Mouse (Mus musculus) heart, embryonic 11.5 days (tissue): ENCODE results near the gene Tbc1d32. TPM values are rescaled to one million over a fixed set of nuclear protein-coding genes. Genes with fewer than 3 reads are reported as not detected.

Source experiments
- ATAC-seq: fragments of 200-750 bp; cut with Nextera tagmentation; replicated peaks from 2 replicates; pipeline ENCODE4 v1.8.0; 2017; ENCODE audit warnings: moderate library complexity; ENCODE audit not compliant: insufficient number of reproducible peaks, low FRiP score, low TSS enrichment
- H3K27ac ChIP-seq: fragments of 300-500 bp; sonication (generic); 2 replicates; pipeline ENCODE4 v1.5.1; 2014; ENCODE audit warnings: mild to moderate bottlenecking, low read depth, low read length
- H3K27me3 ChIP-seq: fragments of 300-500 bp; sonication (generic); 2 replicates; pipeline ENCODE4 v1.6.1; 2014; ENCODE audit warnings: mild to moderate bottlenecking, low read length, mixed read lengths; ENCODE audit not compliant: control insufficient read depth, insufficient read depth
- H3K36me3 ChIP-seq: fragments of 300-500 bp; sonication (generic); 2 replicates; pipeline ENCODE4 v1.6.1; 2014; ENCODE audit warnings: mild to moderate bottlenecking, low read length, moderate library complexity, mixed read lengths; ENCODE audit not compliant: control insufficient read depth, insufficient read depth
- H3K4me1 ChIP-seq: fragments of 300-500 bp; sonication (generic); 2 replicates; pipeline ENCODE4 v1.6.1; 2014; ENCODE audit warnings: low read length; ENCODE audit not compliant: control insufficient read depth, insufficient read depth
- H3K4me2 ChIP-seq: fragments of 300-500 bp; sonication (generic); 2 replicates; pipeline ENCODE4 v1.6.1; 2014; ENCODE audit warnings: mild to moderate bottlenecking, moderate library complexity
- H3K4me3 ChIP-seq: fragments of 300-500 bp; sonication (generic); 2 replicates; pipeline ENCODE4 v1.5.1; 2014; ENCODE audit warnings: low read depth, low read length
- H3K9ac ChIP-seq: fragments of 300-500 bp; sonication (generic); 2 replicates; pipeline ENCODE4 v1.6.1; 2014; ENCODE audit warnings: mild to moderate bottlenecking, low read depth, low read length, moderate library complexity
- H3K9me3 ChIP-seq: fragments of 300-500 bp; sonication (generic); replicated peaks from 2 replicates; pipeline ENCODE4 v1.6.1; 2016; ENCODE audit warnings: low read length; ENCODE audit not compliant: control insufficient read depth
- WGBS: fragments of 180-500 bp; shearing (Covaris S2); extraction: QIAGEN DNeasy Blood & Tissue Kit; methylation state at CpG from one replicate; pipeline ENCODE4 v1.1.7; 2014; ENCODE audit not compliant: insufficient replicate concordance; 5-methylcytosine and 5-hydroxymethylcytosine counted together
- polyA plus RNA-seq: library from polyadenylated mRNA; unstranded; fragments of >200 nt; fragmentation: Nextera tagmentation; extraction: Ambion mirVana; gene quantifications from 2 replicates; pipeline ENCODE4 v1.2.1, GENCODE M21; 2014

The Tbc1d32 gene
- polyA plus RNA-seq, 1 experiment from 2014 or later, result 2.5 TPM

DNA sequence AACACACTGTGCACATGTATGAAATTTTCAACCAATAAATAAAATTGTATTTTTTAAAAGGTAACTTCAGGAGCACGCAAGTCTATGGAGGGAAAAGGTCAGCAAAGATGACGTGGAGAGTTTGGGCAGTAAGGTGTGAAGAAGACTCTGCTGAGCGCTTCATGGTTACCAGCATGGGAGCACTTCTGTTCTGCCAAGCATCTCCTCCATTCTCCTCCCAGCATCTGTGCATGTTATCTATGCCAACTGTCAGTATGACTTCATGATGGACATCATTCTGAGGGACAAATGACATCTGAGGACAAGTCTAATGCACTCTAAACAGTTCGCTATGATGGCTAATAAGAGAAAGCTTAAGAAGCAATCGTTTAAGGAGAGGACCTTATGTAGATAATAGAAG, 91.3 kb downstream of the Tbc1d32 start:
- no peak overlapping the region for H3K4me2 ChIP-seq
- no peaks in the 10 kb centered on the region for H3K27me3 ChIP-seq
- no peak overlapping the region for H3K4me3 ChIP-seq
- no peak overlapping the region for H3K27ac ChIP-seq
- no peaks in the 10 kb centered on the region for H3K36me3 ChIP-seq
- 88% methylated on average over 5 of the region's 5 CpGs for WGBS
- no peaks in the 10 kb centered on the region for H3K4me1 ChIP-seq
- no peak for ATAC-seq
- H3K9me3 ChIP-seq, result no peaks in the 10 kb centered on the region
- H3K9ac ChIP-seq, result no peak overlapping the region

DNA sequence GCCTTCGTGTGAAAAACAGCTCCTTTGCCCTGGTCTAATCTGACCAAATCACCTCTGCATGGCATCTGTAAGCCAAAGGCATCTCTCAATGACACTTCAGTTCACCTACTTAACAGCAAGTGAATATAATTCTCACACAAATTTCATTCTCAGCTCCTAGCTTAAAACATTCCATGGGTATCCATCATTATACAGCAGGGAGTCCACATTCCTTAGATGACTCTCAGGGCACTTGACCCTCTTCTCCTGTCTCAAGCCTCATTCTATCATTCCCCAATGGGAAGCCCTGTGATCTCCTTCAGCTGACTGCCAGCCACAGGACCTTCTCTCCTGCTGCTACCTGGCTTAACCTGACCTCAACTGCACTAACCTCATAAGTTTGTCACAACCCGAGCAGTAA, 98.8 kb downstream of the Tbc1d32 start:
- H3K36me3 ChIP-seq, result no peaks in the 10 kb centered on the region
- WGBS, result 79% methylated on average over 2 of the region's 2 CpGs

DNA sequence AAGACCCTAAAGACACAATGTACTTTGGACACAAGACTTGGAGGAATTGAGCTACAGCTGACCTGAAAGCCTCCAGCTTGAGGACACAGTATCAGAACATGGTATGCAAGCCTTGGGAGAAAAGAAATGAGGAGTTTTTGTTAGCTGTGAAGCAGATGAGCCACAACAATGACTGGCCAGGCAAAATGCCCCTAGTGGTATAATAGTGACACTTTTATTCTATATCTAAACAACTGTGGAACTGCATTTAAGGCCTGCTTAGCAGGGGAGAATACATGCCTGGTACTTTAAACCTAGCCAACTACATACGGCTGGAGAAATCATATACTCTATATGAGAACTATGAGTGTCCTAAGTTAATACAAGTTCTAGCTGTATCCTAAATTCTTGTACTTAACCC, 101.5 kb downstream of the Tbc1d32 start:
- Histone ChIP-seq H3K27ac (no peak overlapping the region), H3K9me3 (no peaks in the 10 kb centered on the region), H3K4me1 (no peaks in the 10 kb centered on the region), H3K4me3 (no peak overlapping the region), H3K36me3 (no peaks in the 10 kb centered on the region), H3K4me2 (no peak overlapping the region), H3K9ac (no peak overlapping the region), H3K27me3 (no peaks in the 10 kb centered on the region)
- no peak for ATAC-seq
- 89% methylated on average over 1 of the region's 1 CpGs for WGBS

More for the DNA sequence above, 98.8 kb downstream of the Tbc1d32 start:
- H3K9ac ChIP-seq, result no peak overlapping the region
- H3K4me1 ChIP-seq, result no peaks in the 10 kb centered on the region
- no peak overlapping the region for H3K4me2 ChIP-seq
- no peak overlapping the region for H3K4me3 ChIP-seq
- ATAC-seq, result no peak
- H3K9me3 ChIP-seq, result no peaks in the 10 kb centered on the region
- H3K27me3 ChIP-seq, result no peaks in the 10 kb centered on the region
- H3K27ac ChIP-seq, result no peak overlapping the region

- peak overlapping the region; percentile 86 for H3K4me2 ChIP-seq
- peak overlapping the region; percentile 59 for H3K4me3 ChIP-seq
- H3K9ac ChIP-seq, result peak overlapping the region; percentile 84
- 0 out of 2 replicates have a peak, but pooled peaks cover 2% of the 10 kb centered on the region for H3K4me1 ChIP-seq
- H3K27me3 ChIP-seq, result no peaks in the 10 kb centered on the region
- ATAC-seq, result peak; percentile 67
- H3K9me3 ChIP-seq, result no peaks in the 10 kb centered on the region
- WGBS, result 17% methylated on average over 26 of the region's 27 CpGs
- peak overlapping the region; percentile 57 for H3K27ac ChIP-seq
- no peaks in the 10 kb centered on the region for H3K36me3 ChIP-seq
These were observed 112.8 kb downstream of the Tbc1d32 start for GRCm38 (mm10) chr10:56115636-56116180.

DNA sequence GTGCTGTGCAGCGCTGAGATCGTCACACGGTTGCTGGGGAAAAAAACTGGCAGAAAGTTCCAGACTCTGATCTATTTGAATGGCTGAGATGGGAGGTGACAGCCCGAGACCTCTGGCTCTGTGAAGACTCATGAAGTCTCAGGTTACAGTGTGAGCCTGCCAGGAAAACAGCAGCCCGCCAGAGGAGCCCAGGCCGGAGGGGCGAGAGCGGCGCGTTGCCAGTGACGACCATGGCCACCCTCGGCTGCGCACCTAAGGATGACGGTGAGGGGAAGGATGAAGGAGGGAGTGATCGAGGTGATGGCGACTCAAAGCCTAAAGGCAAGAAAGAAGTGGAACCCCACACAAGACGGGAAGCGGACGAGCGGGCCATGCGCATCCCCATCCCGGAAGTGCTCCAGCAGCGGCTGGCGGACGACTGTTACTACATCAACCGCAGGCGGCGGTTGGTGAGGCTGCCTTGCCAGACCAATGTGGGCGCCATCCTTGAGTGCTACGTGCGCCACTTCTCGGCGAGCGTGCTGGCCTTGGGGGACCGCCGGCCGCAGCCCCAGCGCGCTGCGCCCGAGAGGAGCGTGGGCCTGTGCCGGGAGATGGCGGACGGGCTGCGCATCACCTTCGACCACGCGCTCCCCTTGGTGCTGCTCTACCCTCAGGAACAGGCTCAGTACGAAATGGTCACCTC, 113.4 kb downstream of the Tbc1d32 start:
- H3K4me3 ChIP-seq, result peak overlapping the region; percentile 59
- peak overlapping the region; percentile 86 for H3K4me2 ChIP-seq
- 0 out of 2 replicates have a peak, but pooled peaks cover 2% of the 10 kb centered on the region for H3K4me1 ChIP-seq
- H3K9me3 ChIP-seq, result no peaks in the 10 kb centered on the region
- peak; percentile 88 for ATAC-seq
- under 1% methylated on average over 50 of the region's 50 CpGs for WGBS
- no peaks in the 10 kb centered on the region for H3K36me3 ChIP-seq
- peak overlapping the region; percentile 57 for H3K27ac ChIP-seq
- H3K9ac ChIP-seq, result peak overlapping the region; percentile 84
- no peaks in the 10 kb centered on the region for H3K27me3 ChIP-seq

GRCm38 (mm10) chr10:56106996-56107334, 121.5 kb downstream of the Tbc1d32 start:
- Histone ChIP-seq H3K27me3 (no peaks in the 10 kb centered on the region), H3K4me3 (peak overlapping the region; percentile 42), H3K4me2 (peak overlapping the region; percentile 62), H3K9ac (peak overlapping the region; percentile 76), H3K4me1 (no peaks in the 10 kb centered on the region), H3K27ac (no peak overlapping the region), H3K36me3 (no peaks in the 10 kb centered on the region), H3K9me3 (no peaks in the 10 kb centered on the region)
- ATAC-seq, result no peak; the same call in 1 of the 2 replicates
- 56% methylated on average over 1 of the region's 1 CpGs for WGBS

DNA sequence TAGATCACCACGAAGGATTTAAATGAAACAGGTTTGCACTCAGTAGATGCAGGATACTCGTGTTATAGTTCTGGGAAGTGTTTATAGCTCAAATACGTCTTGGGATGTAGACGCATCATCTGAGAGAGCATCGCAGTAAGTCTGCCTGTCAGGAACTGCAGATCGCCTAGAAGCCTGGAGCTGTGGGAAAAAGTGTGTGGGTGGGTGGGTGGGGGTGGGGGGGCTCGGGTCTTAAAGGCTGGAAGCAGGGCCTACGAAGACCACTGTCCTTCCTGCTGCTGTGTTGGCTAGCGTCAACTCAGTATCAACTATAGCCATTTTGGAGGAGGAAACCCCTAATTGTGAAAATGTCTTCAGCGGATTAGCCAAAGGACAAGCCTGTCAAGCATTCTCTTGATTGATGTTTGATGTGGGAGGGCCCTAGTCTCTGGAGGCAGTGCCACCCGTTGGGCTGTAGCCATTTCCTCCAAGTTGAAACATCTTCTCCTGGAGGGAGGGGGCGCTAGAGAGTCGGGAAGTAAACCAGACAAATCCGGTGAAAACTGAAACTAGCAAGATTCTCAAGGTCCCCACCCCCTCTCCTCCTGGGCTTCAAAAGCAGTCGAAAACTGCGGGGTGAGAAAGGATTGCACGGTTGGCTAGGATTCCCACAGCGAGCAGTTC, 122.0 kb downstream of the Tbc1d32 start, which contains the start of gene Msl3l2:
TSS of gene Msl3l2 (plus strand) at position 585 of the 663 bp plus-strand sequence.
- peak; percentile 65 for ATAC-seq
- H3K9ac ChIP-seq, result peak within 1 kb of the TSS; percentile 76
- WGBS, result 25% methylated on average over 18 of the region's 18 CpGs
- peak within 1 kb of the TSS; percentile 62 for H3K4me2 ChIP-seq
- H3K9me3 ChIP-seq, result no peaks in the 10 kb centered on the region
- no peak within 1 kb of the TSS for H3K27ac ChIP-seq
- no peaks in the 10 kb centered on the region for H3K27me3 ChIP-seq
- H3K4me1 ChIP-seq, result no peaks in the 10 kb centered on the region
- H3K36me3 ChIP-seq, result no peaks in the 10 kb centered on the region
- peak within 1 kb of the TSS; percentile 42 for H3K4me3 ChIP-seq

- H3K9me3 ChIP-seq, result no peaks in the 10 kb centered on the region
- H3K36me3 ChIP-seq, result no peaks in the 10 kb centered on the region
- no peak for ATAC-seq
- no peak overlapping the region for H3K9ac ChIP-seq
- no peaks in the 10 kb centered on the region for H3K27me3 ChIP-seq
- H3K27ac ChIP-seq, result no peak overlapping the region
- no peak overlapping the region for H3K4me3 ChIP-seq
- no peak overlapping the region for H3K4me2 ChIP-seq
- WGBS, result 71% methylated on average over 3 of the region's 3 CpGs
- no peaks in the 10 kb centered on the region for H3K4me1 ChIP-seq
These were observed 128.7 kb downstream of the Tbc1d32 start for GRCm38 (mm10) chr10:56099641-56100310.
